In genomic region chr11:51999611-52000289, GRCm38 (mm10) we compare ENCODE assay signal across 8 mouse cellular contexts. TPM values are rescaled to one million over a fixed set of nuclear protein-coding genes. Genes with fewer than 3 reads are reported as not detected.
DNase-seq lines count a peak whose midpoint lies in the region; ATAC-seq and TF ChIP-seq lines count a peak whose summit lies in the region.

No protein-coding gene starts in this region.

- under 1% methylated on average over 29 of the region's 29 CpGs for WGBS in intestine, embryonic 14.5 days
- 2% methylated on average over 28 of the region's 29 CpGs for WGBS in limb, embryonic 14.5 days
- under 1% methylated on average over 29 of the region's 29 CpGs for WGBS in midbrain, embryonic 14.5 days
- WGBS in stomach, embryonic 14.5 days: 0% methylated on average over 29 of the region's 29 CpGs

- H3K36me3 ChIP-seq in intestine, embryonic 14.5 days (ENCODE audit: control insufficient read depth, insufficient read depth, low read length): peaks cover 32% of the 10 kb centered on the region
- peaks cover 33% of the 10 kb centered on the region for H3K36me3 ChIP-seq in limb, embryonic 14.5 days (ENCODE audit: control insufficient read depth, insufficient read depth, low read length)
- peaks cover 31% of the 10 kb centered on the region for H3K36me3 ChIP-seq in midbrain, embryonic 14.5 days (ENCODE audit: control insufficient read depth, insufficient read depth, low read length)
- peaks cover 29% of the 10 kb centered on the region for H3K36me3 ChIP-seq in stomach, embryonic 14.5 days (ENCODE audit: control insufficient read depth, insufficient read depth, low read length)

- peak; percentile 60 for ATAC-seq in intestine, embryonic 14.5 days (replicated peaks; ENCODE audit: low FRiP score, low TSS enrichment, low read depth)
- ATAC-seq in limb, embryonic 14.5 days (ENCODE audit: low FRiP score, low read depth): peak; percentile 14
- peak; percentile 42 for ATAC-seq in midbrain, embryonic 14.5 days (ENCODE audit: low FRiP score, low TSS enrichment)
- ATAC-seq in stomach, embryonic 14.5 days (ENCODE audit: insufficient number of reproducible peaks, insufficient read depth, low FRiP score, low read depth): peak; percentile 34

- no peak for TF ChIP-seq CTCF in layer of hippocampus, adult 2 months (conservative IDR thresholded peaks at IDR 0.05)

- H3K9ac ChIP-seq in intestine, embryonic 14.5 days (ENCODE audit: low read length): peak overlapping the region; percentile 93
- H3K9ac ChIP-seq in limb, embryonic 14.5 days (ENCODE audit: low read depth, low read length, severe bottlenecking): peak overlapping the region; percentile 93
- peak overlapping the region; percentile 95 for H3K9ac ChIP-seq in midbrain, embryonic 14.5 days (replicated peaks; ENCODE audit: low read length)
- H3K9ac ChIP-seq in stomach, embryonic 14.5 days (replicated peaks; ENCODE audit: low read depth, low read length): peak overlapping the region; percentile 96

- no peak for DNase-seq in layer of hippocampus, adult 2 months (ENCODE audit: low spot score in 2 of 2)
- DNase-seq in layer of hippocampus, adult 11-12 months (ENCODE audit: low spot score): no peak
- peak; percentile 76 for DNase-seq in embryo, embryonic 10 days (ENCODE audit: low spot score)
- peak; percentile 84 for DNase-seq in gastrocnemius, postnatal 14 days
- DNase-seq in intestine, embryonic 14.5 days (ENCODE audit: low spot score): peak; percentile 86
- DNase-seq in limb, embryonic 14.5 days (ENCODE audit: low spot score): peak; percentile 69
- DNase-seq in midbrain, embryonic 14.5 days: peak; percentile 39

- H3K4me2 ChIP-seq in intestine, embryonic 14.5 days (ENCODE audit: low read length): peak overlapping the region; percentile 86
- peak overlapping the region; percentile 59 for H3K4me2 ChIP-seq in limb, embryonic 14.5 days (replicated peaks; ENCODE audit: low read depth, low read length, severe bottlenecking)
- H3K4me2 ChIP-seq in midbrain, embryonic 14.5 days (ENCODE audit: low read length): peak overlapping the region; percentile 67
- H3K4me2 ChIP-seq in stomach, embryonic 14.5 days (replicated peaks; ENCODE audit: low read depth, low read length): peak overlapping the region; percentile 52

- peaks cover 20% of the 10 kb centered on the region for H3K4me1 ChIP-seq in intestine, embryonic 14.5 days (replicated peaks; ENCODE audit: control insufficient read depth, insufficient read depth, low read length)
- H3K4me1 ChIP-seq in limb, embryonic 14.5 days (ENCODE audit: control insufficient read depth, insufficient read depth, low read length): peaks cover 29% of the 10 kb centered on the region
- H3K4me1 ChIP-seq in midbrain, embryonic 14.5 days (ENCODE audit: control insufficient read depth, insufficient read depth, low read length): peaks cover 23% of the 10 kb centered on the region
- H3K4me1 ChIP-seq in stomach, embryonic 14.5 days (ENCODE audit: control insufficient read depth, insufficient read depth, low read length): peaks cover 14% of the 10 kb centered on the region; the same call in 1 of the 2 replicates

- no peaks in the 10 kb centered on the region for H3K27me3 ChIP-seq in intestine, embryonic 14.5 days (replicated peaks; ENCODE audit: control insufficient read depth, insufficient read depth, low read length)
- no peaks in the 10 kb centered on the region for H3K27me3 ChIP-seq in limb, embryonic 14.5 days (ENCODE audit: control insufficient read depth, insufficient read depth, low read length)
- no peaks in the 10 kb centered on the region for H3K27me3 ChIP-seq in midbrain, embryonic 14.5 days (ENCODE audit: control insufficient read depth, insufficient read depth, low read length)
- H3K27me3 ChIP-seq in stomach, embryonic 14.5 days (ENCODE audit: control insufficient read depth, insufficient read depth, low read length): no peaks in the 10 kb centered on the region

- peak overlapping the region; percentile 99 for H3K4me3 ChIP-seq in layer of hippocampus, adult 2 months
- peak overlapping the region; percentile 92 for H3K4me3 ChIP-seq in intestine, embryonic 14.5 days (ENCODE audit: low read depth, low read length)
- peak overlapping the region; percentile 96 for H3K4me3 ChIP-seq in limb, embryonic 14.5 days (replicated peaks; ENCODE audit: low read length)
- peak overlapping the region; percentile 93 for H3K4me3 ChIP-seq in midbrain, embryonic 14.5 days (replicated peaks; ENCODE audit: low read depth, low read length)
- peak overlapping the region; percentile 93 for H3K4me3 ChIP-seq in stomach, embryonic 14.5 days (ENCODE audit: low read depth, low read length)

- H3K27ac ChIP-seq in layer of hippocampus, adult 2 months: peak overlapping the region; percentile 100
- peak overlapping the region; percentile 94 for H3K27ac ChIP-seq in intestine, embryonic 14.5 days (ENCODE audit: low read depth)
- H3K27ac ChIP-seq in limb, embryonic 14.5 days (replicated peaks; ENCODE audit: low read depth, low read length): peak overlapping the region; percentile 97
- peak overlapping the region; percentile 97 for H3K27ac ChIP-seq in midbrain, embryonic 14.5 days (replicated peaks; ENCODE audit: low read depth, low read length)
- H3K27ac ChIP-seq in stomach, embryonic 14.5 days (ENCODE audit: low read length): peak overlapping the region; percentile 92

- intact Hi-C loops in gastrocnemius, postnatal 14 days (cut with DNase I; ENCODE audit: low total_unique reads): no loop called here

- TF ChIP-seq POLR2A in limb, embryonic 14.5 days (IDR thresholded peaks at IDR 0.05; ENCODE audit: borderline replicate concordance, extremely low read depth, insufficient read depth, insufficient read length): 0 out of 2 replicates have a peak, but pooled peaks have one; percentile 27

- H3K9me3 ChIP-seq in intestine, embryonic 14.5 days (ENCODE audit: control insufficient read depth, low read length): no peaks in the 10 kb centered on the region
- no peaks in the 10 kb centered on the region for H3K9me3 ChIP-seq in limb, embryonic 14.5 days (ENCODE audit: control insufficient read depth, low read length)
- no peaks in the 10 kb centered on the region for H3K9me3 ChIP-seq in midbrain, embryonic 14.5 days (ENCODE audit: control insufficient read depth, low read length)
- H3K9me3 ChIP-seq in stomach, embryonic 14.5 days (ENCODE audit: control insufficient read depth, low read depth, low read length): no peaks in the 10 kb centered on the region

RNA-seq across cellular contexts. Expression of gene Ube2b, which starts 0.8 kb away (rescaled TPM):
- 100 to 1,000 TPM; 182 to 191 TPM for total RNA-seq in layer of hippocampus, adult 2 months (2021)
- total RNA-seq in gastrocnemius, postnatal 14 days (2021): 100 to 1,000 TPM; 248 to 274 TPM
- 139 and 145 TPM in 2 replicates for polyA plus RNA-seq in intestine, embryonic 14.5 days (2014; fragmentation: Nextera tagmentation; extraction: Ambion mirVana)
- 194 and 211 TPM in 2 replicates for polyA plus RNA-seq in limb, embryonic 14.5 days (2012; rRNA removed)
- polyA plus RNA-seq in limb, embryonic 14.5 days (2014; fragmentation: Nextera tagmentation; extraction: Ambion mirVana): 141 and 151 TPM in 2 replicates
- 183 and 186 TPM in 2 replicates for polyA plus RNA-seq in midbrain, embryonic 14.5 days (2014; fragmentation: Nextera tagmentation; extraction: Ambion mirVana)
- polyA plus RNA-seq in stomach, embryonic 14.5 days (2014; fragmentation: Nextera tagmentation; extraction: Ambion mirVana): 152 and 155 TPM in 2 replicates

RNA-seq across cellular contexts. Expression of gene Cdkl3, which starts 4.3 kb away (rescaled TPM):
- 10 to 100 TPM; 13.6 to 13.7 TPM for total RNA-seq in layer of hippocampus, adult 2 months (2021)
- 1 to 10 TPM; 2.8 to 4.2 TPM for total RNA-seq in gastrocnemius, postnatal 14 days (2021)
- polyA plus RNA-seq in intestine, embryonic 14.5 days (2014; fragmentation: Nextera tagmentation; extraction: Ambion mirVana): 5.3 and 6.2 TPM in 2 replicates
- polyA plus RNA-seq in limb, embryonic 14.5 days (2012; rRNA removed): 6.9 and 9.5 TPM in 2 replicates
- 11.9 and 12.3 TPM in 2 replicates for polyA plus RNA-seq in limb, embryonic 14.5 days (2014; fragmentation: Nextera tagmentation; extraction: Ambion mirVana)
- polyA plus RNA-seq in midbrain, embryonic 14.5 days (2014; fragmentation: Nextera tagmentation; extraction: Ambion mirVana): 28.8 and 32.9 TPM in 2 replicates
- 9.3 TPM in 2 replicates for polyA plus RNA-seq in stomach, embryonic 14.5 days (2014; fragmentation: Nextera tagmentation; extraction: Ambion mirVana)

RNA-seq across cellular contexts. Expression of gene Cdkn2aipnl, which starts 32.3 kb away (rescaled TPM):
- total RNA-seq in layer of hippocampus, adult 2 months (2021): 10 to 100 TPM; 34.2 to 37.6 TPM
- 10 to 100 TPM; 14.8 to 16.2 TPM for total RNA-seq in gastrocnemius, postnatal 14 days (2021)
- 99.5 and 103 TPM in 2 replicates for polyA plus RNA-seq in intestine, embryonic 14.5 days (2014; fragmentation: Nextera tagmentation; extraction: Ambion mirVana)
- 42.5 and 44.6 TPM in 2 replicates for polyA plus RNA-seq in limb, embryonic 14.5 days (2012; rRNA removed)
- polyA plus RNA-seq in limb, embryonic 14.5 days (2014; fragmentation: Nextera tagmentation; extraction: Ambion mirVana): 93.3 and 103 TPM in 2 replicates
- polyA plus RNA-seq in midbrain, embryonic 14.5 days (2014; fragmentation: Nextera tagmentation; extraction: Ambion mirVana): 102 and 125 TPM in 2 replicates
- polyA plus RNA-seq in stomach, embryonic 14.5 days (2014; fragmentation: Nextera tagmentation; extraction: Ambion mirVana): 86.8 and 96.2 TPM in 2 replicates

Comparison
In these comparisons a context has a peak if more than half of its experiments do, and no peak if none do; other contexts are left out.
1. DNase-seq: peak in embryo, embryonic 10 days (single experiment), gastrocnemius, postnatal 14 days (single experiment), intestine, embryonic 14.5 days (single experiment), limb, embryonic 14.5 days (single experiment) and midbrain, embryonic 14.5 days (single experiment); none in layer of hippocampus, adult 2 months (0 of 2) and layer of hippocampus, adult 11-12 months (single experiment).
2. Peak in every context shown above with its lines, with median percentiles within 50 percentile points of each other: H3K27ac ChIP-seq, H3K4me3 ChIP-seq, ATAC-seq, H3K4me2 ChIP-seq and H3K9ac ChIP-seq.